8 mouse cellular contexts compared by ENCODE assay signal in genomic region chr11:100395861-100396631, GRCm38 (mm10). TPM values are rescaled to one million over a fixed set of nuclear protein-coding genes. Genes with fewer than 3 reads are reported as not detected.
A peak's percentile ranks its signal among the peaks of the same experiment; 100 is the strongest.
DNase-seq lines count a peak whose midpoint lies in the region; ATAC-seq and TF ChIP-seq lines count a peak whose summit lies in the region.

No protein-coding gene starts in this region.

- H3K4me1 ChIP-seq in forebrain, embryonic 13.5 days, result peaks cover 22% of the 10 kb centered on the region
- peaks cover 24% of the 10 kb centered on the region for H3K4me1 ChIP-seq in hindbrain, postnatal 0 days (ENCODE audit: insufficient read depth, low read length)
- peaks cover 78% of the 10 kb centered on the region for H3K4me1 ChIP-seq in liver, embryonic 13.5 days (replicated peaks)
- peaks cover 40% of the 10 kb centered on the region for H3K4me1 ChIP-seq in neural tube, embryonic 15.5 days

- DNase-seq in adrenal gland, postnatal 14 days, result peak; percentile 53
- DNase-seq in adrenal gland, postnatal 4 days (ENCODE audit: low spot score in 2 of 2), result no peak
- DNase-seq in R1 (ENCODE audit: low read depth, low spot score), result peak; percentile 95
- no peak for DNase-seq in hindbrain, postnatal 0 days (ENCODE audit: low spot score)
- DNase-seq in liver, embryonic 13.5 days, result no peak
- no peak for DNase-seq in right cerebral cortex, postnatal 25 days

- no peak for ATAC-seq in forebrain, embryonic 13.5 days
- no peak for ATAC-seq in hindbrain, postnatal 0 days
- no peak for ATAC-seq in liver, embryonic 13.5 days (ENCODE audit: low read depth)
- no peak for ATAC-seq in neural tube, embryonic 15.5 days (ENCODE audit: low FRiP score)

- no peaks in the 10 kb centered on the region for H3K9me3 ChIP-seq in forebrain, embryonic 13.5 days (replicated peaks)
- H3K9me3 ChIP-seq in hindbrain, postnatal 0 days (ENCODE audit: low read length), result no peaks in the 10 kb centered on the region
- H3K9me3 ChIP-seq in liver, embryonic 13.5 days (replicated peaks), result no peaks in the 10 kb centered on the region
- no peaks in the 10 kb centered on the region for H3K9me3 ChIP-seq in neural tube, embryonic 15.5 days (replicated peaks)

- peak overlapping the region; percentile 62 for H3K4me3 ChIP-seq in forebrain, embryonic 13.5 days
- H3K4me3 ChIP-seq in hindbrain, postnatal 0 days (ENCODE audit: low read length), result peak overlapping the region; percentile 75
- H3K4me3 ChIP-seq in liver, embryonic 13.5 days (replicated peaks), result peak overlapping the region; percentile 60
- peak overlapping the region; percentile 61 for H3K4me3 ChIP-seq in neural tube, embryonic 15.5 days (replicated peaks)

- 29% methylated on average over 17 of the region's 17 CpGs for WGBS in forebrain, embryonic 13.5 days
- 37% methylated on average over 17 of the region's 17 CpGs for WGBS in hindbrain, postnatal 0 days
- 29% methylated on average over 17 of the region's 17 CpGs for WGBS in liver, embryonic 13.5 days (ENCODE audit: insufficient replicate concordance)
- 47% methylated on average over 17 of the region's 17 CpGs for WGBS in neural tube, embryonic 15.5 days

- H3K36me3 ChIP-seq in forebrain, embryonic 13.5 days (ENCODE audit: poor library complexity, severe bottlenecking), result no peaks in the 10 kb centered on the region
- H3K36me3 ChIP-seq in hindbrain, postnatal 0 days (ENCODE audit: insufficient read depth, low read length), result no peaks in the 10 kb centered on the region
- no peaks in the 10 kb centered on the region for H3K36me3 ChIP-seq in liver, embryonic 13.5 days
- no peaks in the 10 kb centered on the region for H3K36me3 ChIP-seq in neural tube, embryonic 15.5 days

- H3K4me2 ChIP-seq in forebrain, embryonic 13.5 days, result peak overlapping the region; percentile 66
- H3K4me2 ChIP-seq in hindbrain, postnatal 0 days (ENCODE audit: low read depth, low read length), result peak overlapping the region; percentile 58
- H3K4me2 ChIP-seq in liver, embryonic 13.5 days, result peak overlapping the region; percentile 72
- peak overlapping the region; percentile 64 for H3K4me2 ChIP-seq in neural tube, embryonic 15.5 days

- peak; percentile 13; the same call in 1 of the 2 replicates for TF ChIP-seq CTCF in hindbrain, postnatal 0 days (IDR thresholded peaks at IDR 0.05; ENCODE audit: low read depth)

- no peak overlapping the region for H3K27ac ChIP-seq in forebrain, embryonic 13.5 days
- peak overlapping the region; percentile 21 for H3K27ac ChIP-seq in hindbrain, postnatal 0 days
- peak overlapping the region; percentile 76 for H3K27ac ChIP-seq in liver, embryonic 13.5 days
- H3K27ac ChIP-seq in neural tube, embryonic 15.5 days (replicated peaks), result peak overlapping the region; percentile 77; the same call in 1 of the 2 replicates

- H3K9ac ChIP-seq in forebrain, embryonic 13.5 days, result peak overlapping the region; percentile 73
- no peak overlapping the region; the same call in 1 of the 2 replicates for H3K9ac ChIP-seq in hindbrain, postnatal 0 days (replicated peaks; ENCODE audit: low read length)
- peak overlapping the region; percentile 68; the same call in 1 of the 2 replicates for H3K9ac ChIP-seq in liver, embryonic 13.5 days
- H3K9ac ChIP-seq in neural tube, embryonic 15.5 days (replicated peaks), result peak overlapping the region; percentile 72

- peaks cover 36% of the 10 kb centered on the region for H3K27me3 ChIP-seq in forebrain, embryonic 13.5 days
- H3K27me3 ChIP-seq in hindbrain, postnatal 0 days (ENCODE audit: insufficient read depth, low read length), result no peaks in the 10 kb centered on the region
- H3K27me3 ChIP-seq in liver, embryonic 13.5 days, result peaks cover 48% of the 10 kb centered on the region
- H3K27me3 ChIP-seq in neural tube, embryonic 15.5 days (replicated peaks), result 0 out of 2 replicates have a peak, but pooled peaks cover 3% of the 10 kb centered on the region

RNA-seq across cellular contexts. Expression of gene Jup, which starts 1.5 kb away (rescaled TPM):
- 101 and 102 TPM in 2 replicates for total RNA-seq in adrenal gland, postnatal 14 days (2021)
- 100 to 1,000 TPM in 1 of 2 experiments, 10 to 100 TPM in 1; 99.0 to 109 TPM for total RNA-seq in adrenal gland, postnatal 4 days (2021)
- polyA plus RNA-seq in forebrain, embryonic 13.5 days (2015; fragmentation: Nextera tagmentation; extraction: Ambion mirVana), result 37.1 and 42.8 TPM in 2 replicates
- total RNA-seq in hindbrain, postnatal 0 days (2014; rRNA removed), result 105 and 119 TPM in 2 replicates
- polyA plus RNA-seq in hindbrain, postnatal 0 days (2015; fragmentation: Nextera tagmentation; extraction: Ambion mirVana), result 42.7 and 49.8 TPM in 2 replicates
- polyA plus RNA-seq in liver, embryonic 13.5 days (2015; fragmentation: Nextera tagmentation; extraction: Ambion mirVana), result 13.2 and 15.5 TPM in 2 replicates
- polyA plus RNA-seq in neural tube, embryonic 15.5 days (2015; fragmentation: Nextera tagmentation; extraction: Ambion mirVana), result 58.2 and 74.6 TPM in 2 replicates

RNA-seq across cellular contexts. Expression of gene P3h4, which starts 18.6 kb away (rescaled TPM):
- total RNA-seq in adrenal gland, postnatal 14 days (2021), result 25.8 and 26.7 TPM in 2 replicates
- 10 to 100 TPM; 40.1 to 43.5 TPM for total RNA-seq in adrenal gland, postnatal 4 days (2021)
- 10.9 and 12.3 TPM in 2 replicates for polyA plus RNA-seq in forebrain, embryonic 13.5 days (2015; fragmentation: Nextera tagmentation; extraction: Ambion mirVana)
- 23.9 and 28.2 TPM in 2 replicates for total RNA-seq in hindbrain, postnatal 0 days (2014; rRNA removed)
- polyA plus RNA-seq in hindbrain, postnatal 0 days (2015; fragmentation: Nextera tagmentation; extraction: Ambion mirVana), result 20.7 and 22.0 TPM in 2 replicates
- polyA plus RNA-seq in liver, embryonic 13.5 days (2015; fragmentation: Nextera tagmentation; extraction: Ambion mirVana), result 5.8 and 6.0 TPM in 2 replicates
- polyA plus RNA-seq in neural tube, embryonic 15.5 days (2015; fragmentation: Nextera tagmentation; extraction: Ambion mirVana), result 24.3 and 24.4 TPM in 2 replicates

RNA-seq across cellular contexts. Expression of gene Fkbp10, which starts 19.5 kb away (rescaled TPM):
- 33.8 and 38.9 TPM in 2 replicates for total RNA-seq in adrenal gland, postnatal 14 days (2021)
- total RNA-seq in adrenal gland, postnatal 4 days (2021), result 10 to 100 TPM; 65.3 to 68.6 TPM
- polyA plus RNA-seq in forebrain, embryonic 13.5 days (2015; fragmentation: Nextera tagmentation; extraction: Ambion mirVana), result 15.5 and 16.3 TPM in 2 replicates
- 34.6 and 41.1 TPM in 2 replicates for total RNA-seq in hindbrain, postnatal 0 days (2014; rRNA removed)
- 27.0 and 27.4 TPM in 2 replicates for polyA plus RNA-seq in hindbrain, postnatal 0 days (2015; fragmentation: Nextera tagmentation; extraction: Ambion mirVana)
- polyA plus RNA-seq in liver, embryonic 13.5 days (2015; fragmentation: Nextera tagmentation; extraction: Ambion mirVana), result 11.8 and 13.1 TPM in 2 replicates
- 29.8 and 38.9 TPM in 2 replicates for polyA plus RNA-seq in neural tube, embryonic 15.5 days (2015; fragmentation: Nextera tagmentation; extraction: Ambion mirVana)

RNA-seq across cellular contexts. Expression of gene Hap1, which starts 40.1 kb away (rescaled TPM):
- 50.1 and 54.0 TPM in 2 replicates for total RNA-seq in adrenal gland, postnatal 14 days (2021)
- 100 to 1,000 TPM; 106 to 110 TPM for total RNA-seq in adrenal gland, postnatal 4 days (2021)
- 93.7 and 98.5 TPM in 2 replicates for polyA plus RNA-seq in forebrain, embryonic 13.5 days (2015; fragmentation: Nextera tagmentation; extraction: Ambion mirVana)
- 530 and 555 TPM in 2 replicates for total RNA-seq in hindbrain, postnatal 0 days (2014; rRNA removed)
- polyA plus RNA-seq in hindbrain, postnatal 0 days (2015; fragmentation: Nextera tagmentation; extraction: Ambion mirVana), result 344 and 395 TPM in 2 replicates
- polyA plus RNA-seq in liver, embryonic 13.5 days (2015; fragmentation: Nextera tagmentation; extraction: Ambion mirVana), result 0.37 and 0.50 TPM in 2 replicates
- polyA plus RNA-seq in neural tube, embryonic 15.5 days (2015; fragmentation: Nextera tagmentation; extraction: Ambion mirVana), result 233 and 264 TPM in 2 replicates

RNA-seq across cellular contexts. Expression of gene Nt5c3b, which starts 45.6 kb away (rescaled TPM):
- total RNA-seq in adrenal gland, postnatal 14 days (2021), result 51.5 and 57.5 TPM in 2 replicates
- 10 to 100 TPM; 82.4 to 84.5 TPM for total RNA-seq in adrenal gland, postnatal 4 days (2021)
- 105 and 114 TPM in 2 replicates for polyA plus RNA-seq in forebrain, embryonic 13.5 days (2015; fragmentation: Nextera tagmentation; extraction: Ambion mirVana)
- 59.2 and 61.7 TPM in 2 replicates for total RNA-seq in hindbrain, postnatal 0 days (2014; rRNA removed)
- 106 and 108 TPM in 2 replicates for polyA plus RNA-seq in hindbrain, postnatal 0 days (2015; fragmentation: Nextera tagmentation; extraction: Ambion mirVana)
- 25.1 and 27.6 TPM in 2 replicates for polyA plus RNA-seq in liver, embryonic 13.5 days (2015; fragmentation: Nextera tagmentation; extraction: Ambion mirVana)
- 118 and 121 TPM in 2 replicates for polyA plus RNA-seq in neural tube, embryonic 15.5 days (2015; fragmentation: Nextera tagmentation; extraction: Ambion mirVana)

Comparison
In these comparisons a context has a peak if more than half of its experiments do, and no peak if none do; other contexts are left out.
1. DNase-seq: peak in adrenal gland, postnatal 14 days (single experiment) and R1 (single experiment); none in adrenal gland, postnatal 4 days (0 of 2), hindbrain, postnatal 0 days (single experiment), liver, embryonic 13.5 days (single experiment) and right cerebral cortex, postnatal 25 days (single experiment).
2. Peak in every context shown above with its lines, with median percentiles within 50 percentile points of each other: H3K4me2 ChIP-seq and H3K4me3 ChIP-seq.